Mouse (Mus musculus): ENCODE measurements around the gene Smg6.

DNA sequence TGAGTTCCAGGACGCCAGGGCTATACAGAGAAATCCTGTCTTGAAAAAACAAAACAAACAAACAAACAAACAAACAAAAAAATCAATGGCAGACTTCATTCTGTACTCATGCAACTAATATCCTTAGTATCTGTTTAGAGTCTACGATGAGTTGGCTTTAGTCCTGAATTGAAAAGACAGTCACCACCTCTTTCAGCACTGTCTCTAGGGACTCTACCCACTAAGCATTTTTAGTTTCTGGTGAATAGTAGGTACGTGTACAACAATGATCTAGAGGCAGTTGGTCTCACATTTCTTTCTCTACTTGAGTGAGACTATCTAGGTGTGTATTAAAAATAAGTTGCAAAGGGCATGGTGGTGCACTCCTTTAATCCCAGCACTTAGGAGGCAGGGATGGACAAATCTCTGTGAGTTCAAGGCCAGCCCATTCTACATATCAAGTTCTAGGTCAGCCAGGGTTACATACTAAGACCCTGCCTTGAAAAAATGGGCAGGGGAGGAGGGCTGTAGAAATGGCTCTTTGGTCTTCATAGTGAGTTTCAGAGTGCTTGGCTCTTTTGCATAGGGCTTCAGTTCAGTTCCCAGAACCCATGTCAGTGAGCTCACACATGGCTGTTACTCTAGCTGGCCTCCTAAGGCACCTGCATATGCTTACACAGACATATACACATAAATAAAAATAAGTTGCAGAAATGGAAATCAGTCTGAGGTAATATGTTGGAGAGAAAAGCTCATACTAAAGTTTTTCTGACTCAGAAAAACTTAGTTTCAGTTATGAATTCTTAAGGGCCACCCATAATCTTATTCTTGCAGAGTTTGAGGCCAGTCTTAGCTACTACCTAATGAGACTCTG, 51.4 kb downstream of the Smg6 start:
- TF ChIP-seq POLR2A (IDR thresholded peaks at IDR 0.05; ENCODE audit: insufficient read depth, low read length) (no peak), CTCF (IDR thresholded peaks at IDR 0.05; ENCODE audit: low read depth, low read length) (no peak)

All from ES-Bruce4 (cell line).